Mouse (Mus musculus) embryonic fibroblast, embryonic 13.5 days (primary cell): ENCODE measurements around the gene Pip4k2a.

ENCODE experiments used
- CTCF ChIP-seq: IDR thresholded peaks from 2 replicates; pipeline ENCODE4 v1.5.1; 2011; ENCODE audit warnings: mild to moderate bottlenecking, control low read depth, low read length, moderate library complexity, borderline replicate concordance; ENCODE audit not compliant: insufficient read depth
- POLR2A ChIP-seq: IDR thresholded peaks from 2 replicates; pipeline ENCODE4 v1.6.1; 2011; ENCODE audit warnings: low read depth, mild to moderate bottlenecking, control low read depth, low read length, moderate library complexity

- no peak for TF ChIP-seq CTCF
- TF ChIP-seq POLR2A, result no peak
Observed at GRCm38 (mm10) chr2:18842527-18842926, 155.4 kb downstream of the Pip4k2a start.
